Mouse (Mus musculus) neural tube, embryonic 14.5 days (tissue): ENCODE measurements at regions not wholly inside any gene's neighbourhood (a gene's known extent, or its start where the extent isn't known, plus 50 kb on each side); places are given as distances from the start of the nearest gene placed in this dataset.

ENCODE experiments used
- ATAC-seq: fragments of 200-750 bp; cut with Nextera tagmentation; 2 replicates; pipeline ENCODE4 v1.8.0; 2017; ENCODE audit warnings: low read depth, mild to moderate bottlenecking, moderate TSS enrichment, moderate library complexity
- H3K27ac ChIP-seq: fragments of 300-500 bp; sonication (generic); 2 replicates; pipeline ENCODE4 v1.5.1; 2014; ENCODE audit warnings: low read depth, mild to moderate bottlenecking, control low read depth, low read length, moderate library complexity, mixed read lengths
- H3K27me3 ChIP-seq: fragments of 300-500 bp; sonication (generic); 2 replicates; pipeline ENCODE4 v1.6.1; 2014; ENCODE audit warnings: low read length; ENCODE audit not compliant: control insufficient read depth, insufficient read depth
- H3K36me3 ChIP-seq: fragments of 300-500 bp; sonication (generic); 2 replicates; pipeline ENCODE4 v1.6.1; 2014; ENCODE audit warnings: low read length, mixed read lengths; ENCODE audit not compliant: control insufficient read depth, insufficient read depth
- H3K4me1 ChIP-seq: fragments of 300-500 bp; sonication (generic); 2 replicates; pipeline ENCODE4 v1.6.1; 2014; ENCODE audit warnings: low read length; ENCODE audit not compliant: control insufficient read depth, insufficient read depth
- H3K4me2 ChIP-seq: fragments of 300-500 bp; sonication (generic); 2 replicates; pipeline ENCODE4 v1.6.1; 2014; ENCODE audit warnings: mild to moderate bottlenecking, low read depth, low read length, control low read depth
- H3K4me3 ChIP-seq: fragments of 300-500 bp; sonication (generic); 2 replicates; pipeline ENCODE4 v1.5.1; 2014; ENCODE audit warnings: low read depth, low read length, control low read depth, mixed read lengths
- H3K9ac ChIP-seq: fragments of 300-500 bp; sonication (generic); replicated peaks from 2 replicates; pipeline ENCODE4 v1.6.1; 2014; ENCODE audit warnings: low read depth, mild to moderate bottlenecking, control low read depth, low read length, mixed read lengths
- H3K9me3 ChIP-seq: fragments of 300-500 bp; sonication (generic); 2 replicates; pipeline ENCODE4 v1.6.1; 2016; ENCODE audit warnings: low read length; ENCODE audit not compliant: control insufficient read depth
- WGBS: fragments of 180-500 bp; shearing (Covaris S2); extraction: QIAGEN DNeasy Blood & Tissue Kit; methylation state at CpG from one replicate; pipeline ENCODE4 v1.1.7; 2014; 5-methylcytosine and 5-hydroxymethylcytosine counted together

- H3K4me1 ChIP-seq: no peaks in the 10 kb centered on the region
- H3K27ac ChIP-seq: no peak overlapping the region
- H3K36me3 ChIP-seq: no peaks in the 10 kb centered on the region
- no peak overlapping the region for H3K9ac ChIP-seq
- 93% methylated on average over 2 of the region's 2 CpGs for WGBS
- no peak for ATAC-seq
- no peak overlapping the region for H3K4me3 ChIP-seq
- H3K9me3 ChIP-seq: no peaks in the 10 kb centered on the region
- no peak overlapping the region for H3K4me2 ChIP-seq
- no peaks in the 10 kb centered on the region for H3K27me3 ChIP-seq
These were observed 446.0 kb upstream of the Intu start for GRCm38 (mm10) chr3:40085116-40085515.

- Histone ChIP-seq H3K4me3 (no peak overlapping the region), H3K36me3 (no peaks in the 10 kb centered on the region), H3K27ac (no peak overlapping the region), H3K27me3 (no peaks in the 10 kb centered on the region), H3K9ac (no peak overlapping the region), H3K4me2 (no peak overlapping the region), H3K9me3 (no peaks in the 10 kb centered on the region), H3K4me1 (no peaks in the 10 kb centered on the region)
- ATAC-seq: no peak
- 71% methylated on average over 13 of the region's 13 CpGs for WGBS
These were observed 439.2 kb upstream of the Intu start for GRCm38 (mm10) chr3:40091773-40092343.

- no peaks in the 10 kb centered on the region for H3K27me3 ChIP-seq
- H3K9ac ChIP-seq: no peak overlapping the region
- no peak overlapping the region for H3K27ac ChIP-seq
- H3K4me1 ChIP-seq: no peaks in the 10 kb centered on the region
- 20% methylated on average over 8 of the region's 8 CpGs for WGBS
- H3K9me3 ChIP-seq: no peaks in the 10 kb centered on the region
- no peak overlapping the region for H3K4me2 ChIP-seq
- ATAC-seq: no peak
- no peak overlapping the region for H3K4me3 ChIP-seq
- H3K36me3 ChIP-seq: no peaks in the 10 kb centered on the region
These were observed 438.2 kb upstream of the Intu start for GRCm38 (mm10) chr3:40092765-40093368.

GRCm38 (mm10) chr3:40094040-40094439, 437.0 kb upstream of the Intu start:
- no peak overlapping the region for H3K4me2 ChIP-seq
- H3K27ac ChIP-seq: no peak overlapping the region
- no peaks in the 10 kb centered on the region for H3K4me1 ChIP-seq
- H3K9ac ChIP-seq: no peak overlapping the region
- 50% methylated on average over 6 of the region's 6 CpGs for WGBS
- no peak overlapping the region for H3K4me3 ChIP-seq
- H3K27me3 ChIP-seq: no peaks in the 10 kb centered on the region
- H3K9me3 ChIP-seq: no peaks in the 10 kb centered on the region
- ATAC-seq: no peak
- no peaks in the 10 kb centered on the region for H3K36me3 ChIP-seq

GRCm38 (mm10) chr3:40094701-40095100, 436.4 kb upstream of the Intu start:
- Histone ChIP-seq H3K9me3 (no peaks in the 10 kb centered on the region), H3K36me3 (no peaks in the 10 kb centered on the region), H3K27ac (no peak overlapping the region), H3K9ac (no peak overlapping the region), H3K4me2 (no peak overlapping the region), H3K4me1 (no peaks in the 10 kb centered on the region), H3K27me3 (no peaks in the 10 kb centered on the region), H3K4me3 (no peak overlapping the region)
- ATAC-seq: no peak

GRCm38 (mm10) chr3:40102698-40103097, 428.4 kb upstream of the Intu start:
- ATAC-seq: peak; percentile 79; the same call in 1 of the 2 replicates
- Histone ChIP-seq H3K27ac (no peak overlapping the region), H3K9me3 (no peaks in the 10 kb centered on the region), H3K27me3 (no peaks in the 10 kb centered on the region), H3K36me3 (no peaks in the 10 kb centered on the region), H3K9ac (no peak overlapping the region), H3K4me3 (no peak overlapping the region), H3K4me2 (no peak overlapping the region), H3K4me1 (no peaks in the 10 kb centered on the region)
- WGBS: 13% methylated on average over 4 of the region's 4 CpGs

GRCm38 (mm10) chr3:40114811-40115210, 416.3 kb upstream of the Intu start:
- no peak overlapping the region for H3K9ac ChIP-seq
- no peaks in the 10 kb centered on the region for H3K27me3 ChIP-seq
- no peak overlapping the region for H3K27ac ChIP-seq
- H3K4me2 ChIP-seq: no peak overlapping the region
- H3K4me3 ChIP-seq: no peak overlapping the region
- ATAC-seq: no peak
- 52% methylated on average over 4 of the region's 4 CpGs for WGBS
- H3K36me3 ChIP-seq: no peaks in the 10 kb centered on the region
- H3K4me1 ChIP-seq: peaks cover 10% of the 10 kb centered on the region; the same call in 1 of the 2 replicates
- H3K9me3 ChIP-seq: no peaks in the 10 kb centered on the region

GRCm38 (mm10) chr3:40118551-40118950, 412.5 kb upstream of the Intu start:
- WGBS: 75% methylated on average over 3 of the region's 3 CpGs
- H3K27ac ChIP-seq: no peak overlapping the region
- no peaks in the 10 kb centered on the region for H3K9me3 ChIP-seq
- peaks cover 15% of the 10 kb centered on the region for H3K4me1 ChIP-seq
- H3K4me3 ChIP-seq: no peak overlapping the region
- no peaks in the 10 kb centered on the region for H3K27me3 ChIP-seq
- H3K36me3 ChIP-seq: no peaks in the 10 kb centered on the region
- no peak overlapping the region for H3K9ac ChIP-seq
- H3K4me2 ChIP-seq: no peak overlapping the region
- ATAC-seq: no peak

GRCm38 (mm10) chr3:40119462-40119861, 411.6 kb upstream of the Intu start:
- Histone ChIP-seq H3K27ac (no peak overlapping the region), H3K27me3 (no peaks in the 10 kb centered on the region), H3K4me2 (no peak overlapping the region), H3K36me3 (no peaks in the 10 kb centered on the region), H3K4me3 (no peak overlapping the region), H3K9ac (no peak overlapping the region), H3K4me1 (peaks cover 15% of the 10 kb centered on the region), H3K9me3 (no peaks in the 10 kb centered on the region)
- WGBS: 24% methylated on average over 1 of the region's 1 CpGs
- ATAC-seq: no peak; the same call in 1 of the 2 replicates
